Mouse (Mus musculus): ENCODE results near the gene Prex1.

- TF ChIP-seq CTCF (IDR thresholded peaks at IDR 0.05; ENCODE audit: low read depth) = no peak
- TF ChIP-seq EP300 (IDR thresholded peaks at IDR 0.05; ENCODE audit: low read depth) = no peak
Observed at GRCm38 (mm10) chr2:166675588-166676444, 37.8 kb downstream of the Prex1 start.
